Mouse (Mus musculus) stomach, postnatal 0 days (tissue): ENCODE results near the gene Dnajc12.

Experiments used
- CTCF ChIP-seq: IDR thresholded peaks from 2 replicates; pipeline ENCODE4 v1.5.1; 2016; ENCODE audit warnings: antibody characterized with exemption, low read depth, mild to moderate bottlenecking, moderate library complexity
- EP300 ChIP-seq: optimal IDR thresholded peaks from 2 replicates; pipeline ENCODE3; 2016; ENCODE audit warnings: antibody characterized with exemption

DNA sequence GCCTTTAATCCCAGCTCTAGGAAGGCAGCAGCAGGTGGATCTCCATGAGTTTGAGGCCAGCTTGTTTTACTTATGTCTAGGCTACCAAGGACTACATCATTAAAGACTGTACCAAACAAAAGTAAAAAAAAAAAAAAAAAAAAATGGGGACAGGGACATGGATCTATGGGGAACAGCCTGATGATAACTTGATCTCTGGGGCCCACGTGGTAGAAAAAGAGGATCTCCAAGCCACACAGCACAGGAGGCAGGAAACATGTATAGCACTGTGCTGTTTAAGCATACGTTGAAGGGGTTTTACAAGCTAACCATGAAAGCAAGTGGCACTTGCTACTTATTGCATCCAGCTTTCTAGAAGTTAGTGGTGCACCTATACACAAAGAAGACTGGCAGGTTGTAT lies 40.9 kb upstream of the Dnajc12 start:
- TF ChIP-seq CTCF (no peak), EP300 (no peak)
